Mouse (Mus musculus): ENCODE measurements around the gene Asb13. TPM values are rescaled to one million over a fixed set of nuclear protein-coding genes. Genes with fewer than 3 reads are reported as not detected.

Asb13 gene
- total RNA-seq (2014; fragmentation: Nextera tagmentation) = 5.2 and 7.0 TPM in 2 replicates
- 1.5 and 1.9 TPM in 2 replicates for total RNA-seq (2017)

DNA sequence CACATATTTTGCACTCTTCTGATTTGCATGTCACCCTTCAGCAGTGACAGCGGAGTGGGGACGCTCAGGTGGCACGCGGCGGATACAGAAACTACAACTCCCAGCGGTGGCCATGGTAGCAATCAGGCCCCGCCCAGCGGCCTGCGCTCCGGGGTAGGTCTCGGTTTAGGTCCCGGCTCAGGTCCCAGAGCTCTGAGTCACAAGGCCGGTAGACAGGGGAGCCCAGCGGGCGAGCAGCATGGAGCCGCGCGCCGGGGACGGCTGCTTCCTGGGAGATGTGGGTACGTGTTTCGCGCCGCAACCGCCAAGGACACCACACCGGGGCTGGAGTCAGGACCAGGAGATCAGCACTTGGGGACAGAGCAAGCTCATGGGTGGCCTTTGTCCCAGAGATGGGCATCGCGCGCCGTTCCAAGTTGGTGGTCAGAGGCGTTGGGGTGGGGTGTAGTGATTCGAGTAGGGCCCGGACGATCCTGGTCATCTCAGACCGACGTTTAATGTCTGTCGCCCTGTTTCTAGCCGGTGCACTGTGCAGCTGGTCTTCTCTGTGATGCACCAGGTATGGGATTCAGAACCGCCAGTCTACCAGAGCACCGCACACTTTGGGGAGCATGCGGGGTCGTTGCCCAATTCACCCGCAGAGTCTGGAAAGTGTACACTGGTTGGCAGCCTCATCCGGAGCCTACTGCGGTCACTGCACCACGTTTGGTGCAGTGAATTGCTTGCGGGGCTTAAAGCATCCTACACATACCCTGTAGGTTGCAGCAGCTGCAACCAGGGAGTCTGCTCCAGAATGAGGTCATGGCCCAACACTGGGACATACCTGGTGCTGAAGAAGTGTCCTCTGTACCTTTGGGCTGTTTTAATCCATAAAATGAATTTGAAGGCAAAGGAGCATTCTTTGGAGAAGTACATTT lies at the start of gene Asb13:
Asb13 (plus strand) TSS at position 138 of the 917 bp plus-strand sequence.
- ATAC-seq (replicated peaks; ENCODE audit: poor library complexity, severe bottlenecking) = peak; percentile 95

GRCm38 (mm10) chr13:3590789-3591188 lies 43.0 kb upstream of the Asb13 start:
- no peak; the same call in 1 of the 2 replicates for ATAC-seq (replicated peaks; ENCODE audit: poor library complexity, severe bottlenecking)

DNA sequence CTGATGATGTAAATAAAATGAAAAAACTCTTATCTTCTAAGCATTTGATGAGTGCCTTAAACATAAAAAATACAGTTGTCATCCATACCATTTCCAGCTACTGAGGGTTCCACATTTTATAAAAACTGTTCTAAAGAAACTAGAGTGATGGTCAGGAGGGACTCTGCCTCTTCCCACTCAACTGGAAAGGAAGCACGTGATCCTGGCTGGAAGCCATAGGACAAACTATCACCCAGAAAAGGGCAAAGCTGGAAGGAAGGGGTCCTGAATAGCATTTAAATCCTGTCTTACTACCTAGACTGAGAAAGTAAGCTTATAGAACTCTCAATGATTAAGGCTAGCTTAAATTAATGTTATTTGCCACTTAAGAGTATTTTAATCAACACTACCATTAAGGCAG lies 39.5 kb upstream of the Asb13 start:
- no peak for ATAC-seq (replicated peaks; ENCODE audit: poor library complexity, severe bottlenecking)

DNA sequence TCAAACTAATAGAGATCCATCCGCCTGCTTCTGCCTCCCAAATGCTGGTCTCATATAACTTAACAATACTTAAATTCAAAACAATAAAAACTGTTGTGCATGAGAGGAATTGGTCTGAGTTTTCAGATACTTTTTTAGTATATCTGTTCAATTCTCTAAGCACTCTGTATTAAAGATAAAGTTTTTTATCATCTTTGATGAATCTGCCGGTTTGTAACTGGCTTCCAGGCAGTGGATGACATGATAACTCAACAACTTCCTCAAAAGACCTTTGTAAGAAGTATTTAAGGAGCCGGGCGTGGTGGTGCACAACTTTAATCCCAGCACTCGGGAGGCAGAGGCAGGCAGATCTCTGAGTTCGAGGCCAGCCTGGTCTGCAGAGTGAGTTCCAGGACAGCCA lies 37.6 kb upstream of the Asb13 start:
- ATAC-seq (replicated peaks; ENCODE audit: poor library complexity, severe bottlenecking) = no peak

DNA sequence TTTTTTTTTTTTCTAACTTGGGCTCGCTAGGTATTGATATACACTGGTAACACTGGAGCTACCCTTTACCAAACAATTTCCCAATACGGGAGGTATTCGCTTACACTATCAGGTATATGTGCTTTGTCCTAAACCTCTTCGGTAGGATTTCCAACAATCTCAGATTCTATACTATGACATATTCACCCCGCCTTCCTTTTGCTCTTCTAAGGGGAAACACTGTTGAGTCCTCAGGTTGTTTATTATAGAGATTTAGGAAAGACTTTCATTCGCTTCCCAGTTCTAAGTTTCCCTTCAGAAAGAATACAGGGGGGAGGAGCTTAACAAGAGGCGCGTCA lies 24.1 kb upstream of the Asb13 start:
- ATAC-seq (replicated peaks; ENCODE audit: poor library complexity, severe bottlenecking) = no peak

- peak; percentile 48 for ATAC-seq (replicated peaks; ENCODE audit: poor library complexity, severe bottlenecking)
These were observed 23.6 kb upstream of the Asb13 start for GRCm38 (mm10) chr13:3610118-3610794.

DNA sequence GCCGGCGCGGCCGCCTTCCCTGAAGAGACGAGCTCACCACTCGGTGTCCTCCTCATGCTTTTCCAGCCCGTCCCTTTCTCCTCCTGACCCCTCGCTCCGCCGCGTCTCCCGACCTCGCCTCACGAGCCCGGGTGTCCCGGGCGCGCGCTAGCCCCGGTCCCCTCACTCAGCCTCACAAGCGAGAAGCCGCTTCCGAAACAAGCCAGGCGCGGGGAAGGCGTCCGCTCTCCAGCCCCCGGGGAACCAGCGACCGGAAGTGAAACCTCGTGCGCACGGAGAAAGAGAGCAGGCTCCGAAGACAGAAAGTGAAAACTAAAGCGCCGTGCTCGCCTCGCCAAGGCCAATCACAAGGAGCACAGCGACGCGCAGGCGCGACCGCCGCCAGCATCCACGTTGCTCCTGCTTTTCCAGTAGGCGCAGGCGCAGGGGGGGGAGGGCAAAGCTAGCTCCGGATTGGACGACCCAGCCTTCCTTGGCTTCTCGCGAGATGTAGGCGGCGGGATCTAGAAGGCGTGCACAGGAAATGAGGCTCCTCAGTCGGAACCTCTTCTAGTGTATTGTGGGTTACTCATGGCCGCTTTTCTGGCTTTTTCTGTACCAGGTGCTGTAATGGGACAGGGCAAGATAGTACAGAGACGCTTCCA lies 22.9 kb upstream of the Asb13 start, which contains the start of gene Fam208b:
Fam208b (minus strand) TSS at position 314 of the 644 bp plus-strand sequence.
- ATAC-seq (replicated peaks; ENCODE audit: poor library complexity, severe bottlenecking) = peak; percentile 93

DNA sequence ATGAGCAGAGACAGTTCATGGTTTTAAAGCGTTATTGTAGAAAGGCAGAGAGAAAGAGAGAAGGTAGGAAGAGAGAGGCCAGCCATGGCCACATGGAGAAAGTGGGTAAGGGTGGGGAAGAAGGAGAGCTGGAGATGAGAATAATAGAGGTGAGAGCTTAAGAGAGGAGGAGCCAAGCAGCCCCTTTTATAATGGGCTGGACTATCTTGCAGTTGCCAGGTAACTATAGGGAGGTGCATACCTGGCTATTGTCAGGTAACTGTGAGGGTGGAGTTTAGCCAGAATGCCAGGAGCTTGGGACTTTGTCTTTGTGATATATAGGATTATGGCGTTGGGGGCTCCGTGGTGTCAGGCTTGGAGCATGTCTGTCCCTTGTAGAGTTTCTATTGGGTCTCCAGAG lies 6.7 kb upstream of the Asb13 start:
- ATAC-seq (replicated peaks; ENCODE audit: poor library complexity, severe bottlenecking) = no peak

GRCm38 (mm10) chr13:3628102-3628501 lies 5.7 kb upstream of the Asb13 start:
- no peak for ATAC-seq (replicated peaks; ENCODE audit: poor library complexity, severe bottlenecking)

DNA sequence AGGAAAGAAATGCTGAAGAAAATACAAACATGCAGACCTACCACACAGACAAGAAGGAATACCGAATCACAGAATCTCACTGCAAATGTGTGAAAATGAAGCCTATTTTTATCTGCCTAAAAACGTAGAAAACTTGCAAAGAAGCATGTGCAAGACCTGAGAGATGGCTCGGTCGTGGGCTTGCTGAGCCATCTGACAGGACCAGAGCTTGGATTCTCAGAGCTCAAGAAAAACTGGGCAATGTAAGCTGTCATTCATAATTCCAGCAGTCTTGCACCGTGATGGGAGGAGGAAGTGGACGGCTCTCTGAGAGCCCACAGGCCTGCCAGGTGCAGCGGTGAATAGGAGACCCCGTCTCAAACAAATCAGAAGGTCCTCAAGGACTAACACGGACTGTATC lies 1.3 kb upstream of the Asb13 start:
- no peak for ATAC-seq (replicated peaks; ENCODE audit: poor library complexity, severe bottlenecking)

- no peak for ATAC-seq (replicated peaks; ENCODE audit: poor library complexity, severe bottlenecking)
These were observed 701 bp upstream of the Asb13 start for GRCm38 (mm10) chr13:3633131-3633530.

DNA sequence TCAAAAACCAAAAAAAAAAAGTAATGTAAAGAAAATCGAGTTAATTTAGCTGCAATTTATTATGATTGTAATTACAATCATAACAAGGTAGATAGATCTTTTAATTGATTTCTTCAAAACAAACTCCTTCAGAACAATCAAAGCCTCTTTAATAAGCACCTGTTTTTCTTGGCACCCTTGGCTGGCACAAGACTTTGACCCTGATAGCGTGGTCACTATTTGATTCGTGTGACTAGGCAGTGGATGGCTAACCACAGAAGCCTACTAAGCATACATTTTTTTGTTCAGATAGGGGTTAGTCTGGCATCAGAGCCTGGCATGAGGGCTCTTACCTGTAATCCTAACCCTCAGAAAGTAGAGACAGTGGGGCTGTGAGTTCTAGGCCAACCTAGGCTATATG lies 1.2 kb downstream of the Asb13 start:
- no peak for ATAC-seq (replicated peaks; ENCODE audit: poor library complexity, severe bottlenecking)

GRCm38 (mm10) chr13:3636797-3637196 lies 3.0 kb downstream of the Asb13 start:
- peak; percentile 42 for ATAC-seq (replicated peaks; ENCODE audit: poor library complexity, severe bottlenecking)

DNA sequence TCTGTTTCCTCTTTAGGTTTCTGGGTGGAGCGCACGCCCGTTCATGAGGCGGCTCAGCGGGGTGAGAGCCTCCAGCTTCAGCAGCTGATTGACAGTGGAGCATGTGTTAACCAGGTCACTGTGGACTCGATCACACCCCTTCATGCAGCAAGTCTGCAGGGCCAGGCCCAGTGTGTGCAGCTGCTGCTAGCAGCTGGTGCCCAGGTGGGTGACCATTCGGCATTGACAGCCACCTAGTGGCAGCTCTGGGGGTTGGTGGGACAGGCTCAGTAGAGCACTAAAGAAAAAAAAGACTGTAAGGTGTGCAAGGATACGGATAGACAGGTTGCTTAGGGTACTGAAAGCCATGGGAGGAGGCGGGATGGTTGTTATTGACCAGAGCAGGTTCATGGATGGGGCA lies 8.2 kb downstream of the Asb13 start:
- peak; percentile 81 for ATAC-seq (replicated peaks; ENCODE audit: poor library complexity, severe bottlenecking)

- no peak for ATAC-seq (replicated peaks; ENCODE audit: poor library complexity, severe bottlenecking)
These were observed 8.7 kb downstream of the Asb13 start for GRCm38 (mm10) chr13:3642538-3642937.

- ATAC-seq (replicated peaks; ENCODE audit: poor library complexity, severe bottlenecking) = no peak
These were observed 11.0 kb downstream of the Asb13 start for GRCm38 (mm10) chr13:3644871-3645270.

- ATAC-seq (replicated peaks; ENCODE audit: poor library complexity, severe bottlenecking) = no peak
These were observed 12.1 kb downstream of the Asb13 start for GRCm38 (mm10) chr13:3645919-3646318.

DNA sequence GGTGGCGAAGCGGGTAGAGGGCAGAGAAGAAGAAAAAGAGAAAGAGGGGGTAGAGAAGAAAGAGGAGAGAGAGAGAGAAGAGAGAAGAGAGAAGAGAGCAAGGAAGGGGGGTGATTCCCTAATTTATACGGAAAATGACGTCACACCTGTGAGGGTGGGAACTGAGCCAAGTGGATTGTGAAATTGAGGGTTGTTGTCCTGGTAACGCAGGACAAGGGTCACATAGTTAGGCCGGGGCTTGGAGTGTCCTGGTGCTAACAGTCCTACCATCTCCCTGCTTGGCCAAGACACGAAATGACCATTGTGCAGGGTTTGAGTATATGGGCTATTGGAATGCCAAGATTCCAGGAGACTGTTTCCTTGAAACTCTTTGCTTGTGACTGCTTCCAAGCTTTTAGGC lies 12.7 kb downstream of the Asb13 start:
- no peak for ATAC-seq (replicated peaks; ENCODE audit: poor library complexity, severe bottlenecking)

GRCm38 (mm10) chr13:3650569-3650968 lies 16.7 kb downstream of the Asb13 start:
- ATAC-seq (replicated peaks; ENCODE audit: poor library complexity, severe bottlenecking) = no peak

DNA sequence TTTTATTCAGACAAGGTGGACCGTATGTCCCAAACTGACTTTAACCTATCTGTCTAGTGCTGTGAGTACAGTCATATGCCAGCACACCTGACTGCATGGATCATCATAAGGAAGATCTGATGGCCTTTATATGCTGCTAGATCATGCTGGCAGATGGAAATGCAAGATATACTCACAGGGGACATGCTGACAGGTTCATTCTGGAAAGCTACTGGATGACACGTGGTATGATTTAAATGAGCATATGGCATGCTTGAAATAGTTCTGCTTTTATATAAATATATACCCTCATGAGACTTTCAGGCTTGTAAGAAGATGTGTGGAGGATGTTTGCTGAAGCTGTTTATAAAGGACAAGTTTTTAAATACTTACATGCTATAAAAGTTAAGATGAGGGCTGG lies 20.6 kb downstream of the Asb13 start:
- ATAC-seq (replicated peaks; ENCODE audit: poor library complexity, severe bottlenecking) = no peak
